Mouse (Mus musculus): ENCODE results near the gene Gadd45a.

The Gadd45a gene

GRCm38 (mm10) chr6:67019001-67019400 lies 18.3 kb downstream of the Gadd45a start:
- peak in 1 of 2 experiments; percentile 37 for DNase-seq (ENCODE audit: low spot score in 2 of 2)

GRCm38 (mm10) chr6:67018365-67018764 lies 18.9 kb downstream of the Gadd45a start:
- DNase-seq (ENCODE audit: low spot score in 2 of 2) = no peak

GRCm38 (mm10) chr6:67016520-67017111 lies 20.6 kb downstream of the Gadd45a start:
- DNase-seq (ENCODE audit: low spot score in 2 of 2) = no peak

GRCm38 (mm10) chr6:67015739-67016519 lies 21.3 kb downstream of the Gadd45a start:
- no peak for DNase-seq (ENCODE audit: low spot score in 2 of 2)

GRCm38 (mm10) chr6:67014679-67015075 lies 22.6 kb downstream of the Gadd45a start:
- DNase-seq (ENCODE audit: low spot score in 2 of 2) = peak in 1 of 2 experiments; percentile 25

GRCm38 (mm10) chr6:67013949-67014678 lies 23.1 kb downstream of the Gadd45a start:
- no peak for DNase-seq (ENCODE audit: low spot score in 2 of 2)

- DNase-seq (ENCODE audit: low spot score in 2 of 2) = no peak
Measured at GRCm38 (mm10) chr6:67013293-67013948, 23.8 kb downstream of the Gadd45a start.

- no peak for DNase-seq (ENCODE audit: low spot score in 2 of 2)
Measured at GRCm38 (mm10) chr6:67011217-67011518, 26.1 kb downstream of the Gadd45a start.

- no peak for DNase-seq (ENCODE audit: low spot score in 2 of 2)
Measured at GRCm38 (mm10) chr6:67010370-67011216, 26.7 kb downstream of the Gadd45a start.

- no peak for DNase-seq (ENCODE audit: low spot score in 2 of 2)
Measured at GRCm38 (mm10) chr6:67009888-67010287, 27.4 kb downstream of the Gadd45a start.

- DNase-seq (ENCODE audit: low spot score in 2 of 2) = no peak
Measured at GRCm38 (mm10) chr6:66999800-67000199, 37.5 kb downstream of the Gadd45a start.

- no peak for DNase-seq (ENCODE audit: low spot score in 2 of 2)
Measured at GRCm38 (mm10) chr6:66998645-66999044, 38.6 kb downstream of the Gadd45a start.

GRCm38 (mm10) chr6:66996257-66996656 lies 41.0 kb downstream of the Gadd45a start:
- no peak for DNase-seq (ENCODE audit: low spot score in 2 of 2)

- DNase-seq (ENCODE audit: low spot score in 2 of 2) = no peak
Measured at GRCm38 (mm10) chr6:66995825-66996224, 41.4 kb downstream of the Gadd45a start.

- no peak for DNase-seq (ENCODE audit: low spot score in 2 of 2)
Measured at GRCm38 (mm10) chr6:66994981-66995380, 42.3 kb downstream of the Gadd45a start.

GRCm38 (mm10) chr6:66992786-66993185 lies 44.5 kb downstream of the Gadd45a start:
- no peak for DNase-seq (ENCODE audit: low spot score in 2 of 2)

GRCm38 (mm10) chr6:66992232-66992631 lies 45.0 kb downstream of the Gadd45a start:
- DNase-seq (ENCODE audit: low spot score in 2 of 2) = no peak

- no peak for DNase-seq (ENCODE audit: low spot score in 2 of 2)
Measured at GRCm38 (mm10) chr6:66989518-66989917, 47.7 kb downstream of the Gadd45a start.

GRCm38 (mm10) chr6:66989037-66989436 lies 48.2 kb downstream of the Gadd45a start:
- DNase-seq (ENCODE audit: low spot score in 2 of 2) = no peak

- no peak for DNase-seq (ENCODE audit: low spot score in 2 of 2)
Measured at GRCm38 (mm10) chr6:66988363-66988762, 48.9 kb downstream of the Gadd45a start.

- DNase-seq (ENCODE audit: low spot score in 2 of 2) = no peak
Measured at GRCm38 (mm10) chr6:66987643-66988042, 49.6 kb downstream of the Gadd45a start.
